Mouse (Mus musculus) CD4-positive, CD25-positive, alpha-beta regulatory T cell, adult 4 months (primary cell): ENCODE measurements around the gene Farsa. TPM values are rescaled to one million over a fixed set of nuclear protein-coding genes. Genes with fewer than 3 reads are reported as not detected.

Experiments used
- ATAC-seq: one replicate; pipeline ENCODE4 v1.8.0; 2017
- polyA plus RNA-seq, 2 experiments: library from polyadenylated mRNA; unstranded; fragments of 100-300 nt; shearing (Covaris generic); gene quantifications; one replicate each; pipeline ENCODE4 v1.2.1; 2017

The Farsa gene
- polyA plus RNA-seq, 2 experiments from 2014 or later, result 67.4 to 122 TPM

DNA sequence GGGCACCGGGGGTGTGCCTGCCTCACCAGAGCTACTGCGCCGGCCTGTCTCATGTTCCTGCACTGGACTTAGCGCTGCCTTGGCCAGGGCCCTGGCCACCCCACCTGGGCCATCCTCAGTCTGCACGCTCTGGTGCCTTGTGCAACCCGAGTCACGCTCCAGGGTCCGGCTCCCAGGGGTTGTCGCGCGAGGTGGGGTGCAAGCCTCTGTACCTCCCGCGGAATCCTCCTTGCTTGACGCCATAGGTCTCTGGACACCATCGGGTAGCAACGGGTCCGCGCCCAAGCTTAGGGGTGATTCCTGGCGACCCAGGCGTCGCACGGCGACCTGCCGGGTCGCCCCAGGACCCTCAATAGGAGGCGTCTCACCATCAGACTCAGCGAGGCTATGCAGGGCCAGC, 55.6 kb downstream of the Farsa start:
- ATAC-seq, result no peak

DNA sequence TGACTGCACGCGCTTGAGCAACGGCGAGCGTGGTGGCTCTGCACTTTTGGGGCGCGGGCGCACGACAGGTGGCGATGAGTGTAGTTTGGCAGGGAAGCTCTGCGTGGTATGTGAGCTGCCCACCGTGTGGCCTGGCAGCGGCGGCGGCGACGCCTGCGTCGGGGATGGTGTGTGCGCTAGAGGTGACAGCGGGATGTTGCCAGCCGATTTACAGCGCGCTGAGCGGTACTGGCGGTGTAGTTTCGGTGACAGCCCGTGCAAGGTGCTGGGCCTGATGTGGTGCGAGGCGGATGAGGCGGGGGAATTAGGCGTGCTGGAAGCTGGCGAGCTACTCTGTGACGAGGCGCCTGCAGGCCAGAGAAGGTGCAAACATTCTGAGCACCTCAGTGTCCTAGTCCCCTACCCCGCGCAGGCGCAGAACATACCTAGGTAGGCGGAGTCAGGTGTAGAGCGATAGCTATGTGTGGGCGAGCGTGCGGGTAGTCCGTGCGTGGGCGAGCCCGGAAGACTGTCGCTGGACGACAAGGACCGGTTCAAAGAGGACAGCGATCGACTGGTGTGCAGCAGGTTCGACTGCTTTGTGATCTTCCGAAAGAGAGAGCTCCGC, 56.2 kb downstream of the Farsa start:
- peak; percentile 74 for ATAC-seq

DNA sequence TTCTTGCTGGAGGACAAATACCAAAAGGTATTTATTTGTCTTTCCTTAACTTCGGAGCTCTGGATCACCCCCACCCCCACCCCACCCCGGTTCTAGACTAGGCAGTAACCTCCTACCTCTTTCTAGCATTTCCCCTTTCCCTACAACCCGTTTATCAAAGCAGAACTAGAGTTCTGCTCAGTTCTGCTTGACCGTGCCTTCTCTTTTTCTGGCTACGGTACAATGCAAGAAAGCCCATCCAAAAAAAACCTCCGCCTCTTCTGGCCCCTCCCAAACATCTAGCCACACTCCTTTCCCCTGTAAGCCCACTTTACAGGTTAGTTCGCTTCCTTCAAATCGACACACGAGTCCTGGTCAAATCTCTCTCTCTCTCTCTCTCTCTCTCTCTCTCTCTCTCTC, 56.7 kb downstream of the Farsa start:
- no peak for ATAC-seq

GRCm38 (mm10) chr8:84913960-84914359, 57.2 kb downstream of the Farsa start:
- ATAC-seq, result no peak

DNA sequence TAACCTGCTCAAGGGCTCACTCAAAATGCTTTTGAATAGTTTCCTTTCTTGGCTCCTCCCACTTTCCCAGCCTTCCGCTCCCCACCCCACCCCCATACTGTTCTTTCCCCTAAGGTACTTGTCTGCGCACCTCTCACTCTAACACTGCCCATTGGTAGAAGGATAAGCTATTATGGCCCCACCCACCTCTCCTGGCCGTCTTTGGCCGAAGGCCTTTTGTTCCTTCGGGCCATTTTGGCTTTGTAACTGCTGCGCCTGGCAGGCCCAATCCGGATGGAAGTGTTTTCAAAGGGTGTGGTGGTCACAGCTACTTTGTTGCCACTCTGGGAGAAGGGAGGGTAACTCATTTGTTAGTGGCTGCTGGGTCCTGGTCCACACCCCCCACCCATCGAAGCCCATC, 58.5 kb downstream of the Farsa start:
- no peak for ATAC-seq

DNA sequence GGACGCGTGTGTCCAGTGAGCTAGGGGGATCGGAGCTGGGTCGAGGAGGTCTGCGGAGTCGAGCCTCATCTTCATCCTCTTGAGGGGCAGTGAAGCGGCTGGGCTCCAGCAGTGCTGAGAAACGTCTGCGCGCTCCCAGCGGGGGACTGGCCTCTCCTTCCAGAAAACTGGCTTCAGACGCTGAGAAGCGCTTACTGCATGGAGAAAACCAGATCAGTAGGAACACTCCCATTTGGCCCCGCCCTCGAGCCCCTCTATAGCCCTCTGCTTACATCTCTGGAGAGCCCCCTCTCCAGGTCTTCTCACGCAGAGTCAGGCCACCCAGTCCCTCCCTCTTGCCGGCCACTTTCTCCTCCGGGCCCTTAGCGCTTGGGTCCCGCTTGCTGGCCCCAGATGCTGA, 61.0 kb downstream of the Farsa start:
- no peak for ATAC-seq

DNA sequence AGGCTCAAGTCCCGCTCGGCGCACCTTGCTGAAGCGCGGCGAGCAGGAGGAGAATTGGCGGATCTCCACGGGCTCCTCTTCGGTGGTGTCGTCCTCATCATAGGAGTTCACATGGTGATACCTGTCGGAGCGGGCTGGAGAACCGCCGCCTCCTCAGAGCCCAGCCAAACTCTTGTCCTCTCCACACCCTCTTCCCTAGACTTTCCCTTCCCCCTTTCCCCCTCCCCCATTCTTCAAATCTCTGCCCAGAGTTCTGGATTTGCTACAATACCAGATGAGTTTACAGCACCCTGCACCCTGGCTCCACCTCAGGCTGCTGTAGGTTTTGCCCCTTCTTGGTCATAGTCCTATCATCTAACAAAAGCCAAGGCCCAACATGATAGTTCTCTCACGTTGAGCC, 61.9 kb downstream of the Farsa start:
- ATAC-seq, result no peak

Other genes starting within 250 kb of the Farsa start
- 10 to 100 TPM; 39.5 to 42.6 TPM for gene Ier2, start 194.1 kb upstream of the Farsa start, polyA plus RNA-seq
- gene Trmt1, start 170.7 kb upstream of the Farsa start, polyA plus RNA-seq, result 10 to 100 TPM; 45.0 to 60.3 TPM
- gene Nacc1, start 169.1 kb upstream of the Farsa start, polyA plus RNA-seq, result 1 to 10 TPM; 8.1 to 9.1 TPM
- 1 to 10 TPM; 2.0 to 2.6 TPM for gene Lyl1, start 155.5 kb upstream of the Farsa start, polyA plus RNA-seq
- gene G430095P16Rik, start 134.0 kb upstream of the Farsa start, polyA plus RNA-seq, result 10 to 100 TPM; 24.3 to 28.6 TPM
- 1 to 10 TPM; 2.8 to 7.2 TPM for gene Nfix, start 56.6 kb upstream of the Farsa start, polyA plus RNA-seq
- 1 to 10 TPM; 4.9 to 7.6 TPM for gene Dand5, start 34.2 kb upstream of the Farsa start, polyA plus RNA-seq
- gene Gadd45gip1, start 25.5 kb upstream of the Farsa start, polyA plus RNA-seq, result 10 to 100 TPM; 14.3 to 16.4 TPM
- gene Rad23a, start 16.3 kb upstream of the Farsa start, polyA plus RNA-seq, result 100 to 1,000 TPM; 139 to 160 TPM
- 100 to 1,000 TPM; 250 to 281 TPM for gene Calr, start 10.1 kb upstream of the Farsa start, polyA plus RNA-seq
- 1 to 10 TPM; 6.5 to 9.0 TPM for gene Syce2, start 15.1 kb downstream of the Farsa start, polyA plus RNA-seq
- gene Gcdh, start 36.9 kb downstream of the Farsa start, polyA plus RNA-seq, result 10 to 100 TPM; 21.5 to 32.7 TPM
- gene Klf1, start 44.9 kb downstream of the Farsa start, polyA plus RNA-seq, result under 1 TPM in 1 of 2 experiments, not detected in 1; 0.22 TPM
- gene Dnase2a, start 51.6 kb downstream of the Farsa start, polyA plus RNA-seq, result 10 to 100 TPM; 25.7 to 29.7 TPM
- 1 to 10 TPM; 1.2 to 1.3 TPM for gene Mast1, start 80.4 kb downstream of the Farsa start, polyA plus RNA-seq
- not detected for gene Rtbdn, start 90.0 kb downstream of the Farsa start, polyA plus RNA-seq
- not detected for gene Gm49661, start 112.4 kb downstream of the Farsa start, polyA plus RNA-seq
- 100 to 1,000 TPM; 213 to 298 TPM for gene Prdx2, start 112.6 kb downstream of the Farsa start, polyA plus RNA-seq
- 100 to 1,000 TPM in 1 of 2 experiments, 10 to 100 TPM in 1; 78.9 to 109 TPM for gene Rnaseh2a, start 112.8 kb downstream of the Farsa start, polyA plus RNA-seq
- gene Junb, start 121.7 kb downstream of the Farsa start, polyA plus RNA-seq, result 10 to 100 TPM; 18.9 to 29.4 TPM
- gene Hook2, start 133.6 kb downstream of the Farsa start, polyA plus RNA-seq, result 1 to 10 TPM; 4.2 to 5.6 TPM
- gene Best2, start 157.5 kb downstream of the Farsa start, polyA plus RNA-seq, result not detected
- 10 to 100 TPM; 53.8 to 73.8 TPM for gene Asna1, start 168.3 kb downstream of the Farsa start, polyA plus RNA-seq
- 10 to 100 TPM; 15.5 to 28.1 TPM for gene Trir, start 169.8 kb downstream of the Farsa start, polyA plus RNA-seq
- gene Tnpo2, start 179.9 kb downstream of the Farsa start, polyA plus RNA-seq, result 10 to 100 TPM; 15.0 to 30.1 TPM
- gene Fbxw9, start 203.1 kb downstream of the Farsa start, polyA plus RNA-seq, result 1 to 10 TPM; 3.2 to 4.9 TPM
- gene Gm5741, start 211.0 kb downstream of the Farsa start, polyA plus RNA-seq, result 1 to 10 TPM; 1.1 to 3.6 TPM
- 10 to 100 TPM; 42.7 to 45.0 TPM for gene Dhps, start 214.8 kb downstream of the Farsa start, polyA plus RNA-seq
- gene Wdr83os, start 223.8 kb downstream of the Farsa start, polyA plus RNA-seq, result 100 to 1,000 TPM; 130 to 136 TPM
- gene Wdr83, start 224.3 kb downstream of the Farsa start, polyA plus RNA-seq, result 10 to 100 TPM; 41.0 to 56.0 TPM
- 100 to 1,000 TPM in 1 of 2 experiments, 10 to 100 TPM in 1; 98.3 to 117 TPM for gene Man2b1, start 226.3 kb downstream of the Farsa start, polyA plus RNA-seq